Mouse (Mus musculus): ENCODE measurements around the gene Aaed1. TPM values are rescaled to one million over a fixed set of nuclear protein-coding genes. Genes with fewer than 3 reads are reported as not detected.

Aaed1 gene
- polyA plus RNA-seq, 1 experiment, result 4.4 TPM

DNA sequence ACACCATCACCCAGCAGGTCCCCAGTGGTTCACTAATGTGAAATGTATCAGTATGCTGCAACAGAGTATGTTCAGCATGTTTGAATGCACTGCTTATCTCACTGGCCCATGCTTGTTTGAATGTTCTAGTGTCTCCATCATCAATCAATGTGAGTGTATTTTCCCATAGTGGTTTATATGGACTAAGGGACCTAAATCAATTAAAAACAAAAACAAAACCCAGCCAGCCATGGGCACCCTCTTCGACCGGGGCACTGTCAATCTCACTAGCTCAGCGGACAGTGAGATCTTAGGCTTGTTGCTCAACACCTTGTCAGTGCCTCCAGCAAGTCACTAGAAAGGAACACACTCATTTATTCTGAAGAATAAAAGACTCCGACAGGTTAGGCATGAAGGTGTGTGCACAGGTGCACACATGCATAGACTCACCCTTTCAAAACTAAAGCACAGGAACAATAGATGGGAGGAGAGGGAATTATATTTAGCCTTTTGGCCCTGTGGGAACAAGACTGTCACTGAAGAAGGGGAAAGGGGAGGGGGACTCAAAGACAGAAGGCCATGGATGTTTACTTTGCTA, 67.7 kb downstream of the Aaed1 start:
- no peak overlapping the region for H3K27ac ChIP-seq (ENCODE audit: insufficient read depth, low read depth, low read length)
- TF ChIP-seq POLR2A (IDR thresholded peaks at IDR 0.05; ENCODE audit: low read depth, low read length) (no peak), CTCF (IDR thresholded peaks at IDR 0.05; ENCODE audit: extremely low read depth, insufficient read length, insufficient replicate concordance, low read depth, low read length) (no peak)
- 92% methylated on average over 4 of the region's 4 CpGs for WGBS

DNA sequence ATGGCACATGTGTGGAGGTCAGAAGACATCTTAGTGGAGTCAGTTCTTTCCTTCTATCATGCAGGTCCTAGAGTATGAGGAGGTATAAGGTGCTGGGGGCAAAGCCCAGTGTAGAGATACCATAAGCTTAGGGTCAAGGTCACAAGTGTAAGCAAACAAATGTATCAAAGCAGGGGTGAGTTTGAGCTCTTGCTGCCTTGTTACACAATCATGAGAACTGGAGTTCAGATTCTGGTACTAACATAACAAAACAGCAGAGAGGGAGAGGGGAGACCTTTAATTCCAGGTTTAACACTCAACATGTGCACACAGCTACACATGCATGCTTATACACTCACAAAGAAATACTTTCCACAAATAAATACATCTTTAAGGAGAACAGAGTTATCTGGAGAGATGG, 69.8 kb downstream of the Aaed1 start:
- Histone ChIP-seq H3K4me3 (ENCODE audit: low read depth, low read length) (no peak overlapping the region), H3K36me3 (ENCODE audit: control insufficient read depth, insufficient read depth, low read length) (peaks cover 12% of the 10 kb centered on the region), H3K27ac (ENCODE audit: insufficient read depth, low read depth, low read length) (no peak overlapping the region), H3K4me1 (ENCODE audit: control insufficient read depth, insufficient read depth, insufficient read length, low read length) (peaks cover 1% of the 10 kb centered on the region; the same call in 1 of the 2 replicates), H3K27me3 (ENCODE audit: control insufficient read depth, insufficient read depth, low read length) (no peaks in the 10 kb centered on the region)
- no peak for TF ChIP-seq CTCF (IDR thresholded peaks at IDR 0.05; ENCODE audit: extremely low read depth, insufficient read length, insufficient replicate concordance, low read depth, low read length)
- TF ChIP-seq POLR2A (IDR thresholded peaks at IDR 0.05; ENCODE audit: low read depth, low read length), result no peak

More for the DNA sequence above, 67.7 kb downstream of the Aaed1 start:
- no peak overlapping the region for H3K4me3 ChIP-seq (ENCODE audit: low read depth, low read length)
- H3K36me3 ChIP-seq (ENCODE audit: control insufficient read depth, insufficient read depth, low read length), result peaks cover 12% of the 10 kb centered on the region
- H3K27me3 ChIP-seq (ENCODE audit: control insufficient read depth, insufficient read depth, low read length), result no peaks in the 10 kb centered on the region
- peaks cover 3% of the 10 kb centered on the region; the same call in 1 of the 2 replicates for H3K4me1 ChIP-seq (ENCODE audit: control insufficient read depth, insufficient read depth, insufficient read length, low read length)

DNA sequence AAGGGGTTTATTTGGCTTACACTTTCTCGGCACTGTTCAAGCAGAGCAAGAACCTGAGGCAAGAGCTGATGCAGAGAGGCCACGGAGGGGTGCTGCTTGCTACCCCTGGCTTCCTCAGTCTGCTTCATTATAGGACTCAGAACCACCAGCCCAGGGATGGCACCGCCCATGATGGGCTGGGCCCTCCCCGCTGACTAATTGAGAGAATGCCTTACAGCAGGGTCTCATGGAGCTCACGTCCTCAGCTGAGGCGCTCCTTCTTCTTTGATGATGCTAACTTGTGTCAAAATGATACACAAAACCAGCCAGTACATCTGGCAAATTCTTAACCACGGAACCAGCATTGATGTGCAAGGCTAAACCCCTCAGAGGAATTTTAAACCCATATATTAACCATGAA, 71.9 kb downstream of the Aaed1 start:
- WGBS, result 91% methylated on average over 7 of the region's 7 CpGs
- no peak overlapping the region for H3K4me3 ChIP-seq (ENCODE audit: low read depth, low read length)

DNA sequence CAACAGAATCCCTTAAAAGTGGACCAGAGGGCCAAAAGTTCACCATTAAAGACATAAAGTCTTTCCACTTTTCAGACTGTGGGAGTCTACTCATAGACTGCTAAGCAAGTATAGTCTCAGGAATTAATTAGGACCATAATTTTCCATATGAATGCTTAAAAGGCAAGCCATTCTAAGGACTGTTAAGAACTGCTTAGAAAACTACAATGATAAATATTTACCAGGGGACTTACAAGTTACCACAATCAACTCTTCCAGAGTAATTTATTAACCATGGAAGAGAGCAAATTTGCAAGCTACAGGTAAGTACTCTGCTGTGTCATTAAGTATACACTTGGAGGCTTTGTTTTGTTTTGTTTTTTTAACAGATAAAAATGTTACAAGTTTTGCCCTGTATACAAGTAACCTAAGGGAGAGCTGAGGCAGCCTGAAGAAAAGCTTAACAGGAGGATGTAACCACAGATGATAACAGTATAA, 74.8 kb downstream of the Aaed1 start:
- Histone ChIP-seq H3K36me3 (ENCODE audit: control insufficient read depth, insufficient read depth, low read length) (peaks cover 6% of the 10 kb centered on the region), H3K4me1 (ENCODE audit: control insufficient read depth, insufficient read depth, insufficient read length, low read length) (no peaks in the 10 kb centered on the region), H3K27ac (ENCODE audit: insufficient read depth, low read depth, low read length) (no peak overlapping the region), H3K27me3 (ENCODE audit: control insufficient read depth, insufficient read depth, low read length) (no peaks in the 10 kb centered on the region), H3K4me3 (ENCODE audit: low read depth, low read length) (no peak overlapping the region)
- TF ChIP-seq POLR2A (IDR thresholded peaks at IDR 0.05; ENCODE audit: low read depth, low read length) (no peak), CTCF (IDR thresholded peaks at IDR 0.05; ENCODE audit: extremely low read depth, insufficient read length, insufficient replicate concordance, low read depth, low read length) (no peak)

More for the DNA sequence above, 71.9 kb downstream of the Aaed1 start:
- peaks cover 10% of the 10 kb centered on the region for H3K36me3 ChIP-seq (ENCODE audit: control insufficient read depth, insufficient read depth, low read length)
- no peaks in the 10 kb centered on the region for H3K4me1 ChIP-seq (ENCODE audit: control insufficient read depth, insufficient read depth, insufficient read length, low read length)
- no peak overlapping the region for H3K27ac ChIP-seq (ENCODE audit: insufficient read depth, low read depth, low read length)
- no peaks in the 10 kb centered on the region for H3K27me3 ChIP-seq (ENCODE audit: control insufficient read depth, insufficient read depth, low read length)
- TF ChIP-seq CTCF (IDR thresholded peaks at IDR 0.05; ENCODE audit: extremely low read depth, insufficient read length, insufficient replicate concordance, low read depth, low read length) (no peak), POLR2A (IDR thresholded peaks at IDR 0.05; ENCODE audit: low read depth, low read length) (no peak)

DNA sequence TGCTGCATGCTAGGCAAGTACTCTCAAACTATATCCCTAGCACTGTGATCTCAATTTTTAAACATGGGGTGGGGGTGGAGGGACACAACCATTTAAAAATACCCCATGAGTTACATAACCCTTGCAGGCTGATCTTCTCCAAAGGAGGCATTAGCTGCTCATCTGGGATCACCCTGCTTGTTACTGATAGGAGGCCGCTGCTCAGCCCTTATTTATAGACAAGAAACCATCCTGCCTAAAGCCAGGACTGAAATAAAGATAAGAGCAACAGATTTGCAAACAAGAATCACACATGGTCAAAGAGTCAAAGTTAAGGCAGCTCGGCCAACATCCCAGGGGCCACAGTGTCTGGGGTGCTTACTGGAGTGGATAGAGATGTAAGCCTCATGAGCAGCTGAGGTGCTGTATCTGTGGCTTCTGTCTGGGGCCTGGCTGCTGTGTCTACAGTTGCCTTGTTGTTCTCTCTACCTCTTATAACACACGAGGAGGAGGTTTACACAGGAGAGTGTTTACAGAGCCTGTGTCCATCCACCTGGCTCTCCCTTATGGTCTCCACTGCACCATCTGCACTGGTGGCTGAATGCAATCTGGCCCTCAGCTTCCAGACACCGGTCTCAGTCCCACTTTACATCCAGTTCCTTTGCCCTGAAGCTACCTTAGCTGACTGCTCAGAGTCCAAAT, 75.4 kb downstream of the Aaed1 start:
- 52% methylated on average over 4 of the region's 4 CpGs for WGBS
- H3K4me3 ChIP-seq (ENCODE audit: low read depth, low read length), result no peak overlapping the region
- H3K27me3 ChIP-seq (ENCODE audit: control insufficient read depth, insufficient read depth, low read length), result no peaks in the 10 kb centered on the region
- TF ChIP-seq CTCF (IDR thresholded peaks at IDR 0.05; ENCODE audit: extremely low read depth, insufficient read length, insufficient replicate concordance, low read depth, low read length), result no peak
- no peak for TF ChIP-seq POLR2A (IDR thresholded peaks at IDR 0.05; ENCODE audit: low read depth, low read length)
- no peaks in the 10 kb centered on the region for H3K4me1 ChIP-seq (ENCODE audit: control insufficient read depth, insufficient read depth, insufficient read length, low read length)
- peaks cover 3% of the 10 kb centered on the region; the same call in 1 of the 2 replicates for H3K36me3 ChIP-seq (ENCODE audit: control insufficient read depth, insufficient read depth, low read length)
- no peak overlapping the region for H3K27ac ChIP-seq (ENCODE audit: insufficient read depth, low read depth, low read length)

DNA sequence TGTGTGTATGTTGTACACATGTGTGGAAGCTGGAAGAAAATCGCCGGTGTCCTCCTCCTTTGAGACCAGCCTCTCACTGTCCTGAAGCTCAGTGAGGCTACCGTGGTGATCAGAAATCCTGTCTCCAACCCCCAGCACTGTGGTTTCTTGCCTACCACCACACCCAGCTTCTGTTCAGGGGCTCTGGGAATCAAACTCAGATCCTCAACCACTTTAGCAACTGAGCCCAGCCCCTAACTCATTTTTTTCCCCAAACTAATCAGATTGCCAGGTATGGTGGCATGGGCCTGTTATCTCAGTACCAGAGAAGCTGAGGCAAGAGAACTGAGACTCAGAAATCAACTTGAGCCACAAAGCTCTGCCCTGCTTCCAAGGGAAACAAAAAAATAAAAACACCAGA, 76.7 kb downstream of the Aaed1 start:
- peaks cover 2% of the 10 kb centered on the region; the same call in 1 of the 2 replicates for H3K36me3 ChIP-seq (ENCODE audit: control insufficient read depth, insufficient read depth, low read length)
- no peak for TF ChIP-seq POLR2A (IDR thresholded peaks at IDR 0.05; ENCODE audit: low read depth, low read length)
- no peak overlapping the region for H3K27ac ChIP-seq (ENCODE audit: insufficient read depth, low read depth, low read length)
- no peaks in the 10 kb centered on the region for H3K4me1 ChIP-seq (ENCODE audit: control insufficient read depth, insufficient read depth, insufficient read length, low read length)
- no peaks in the 10 kb centered on the region for H3K27me3 ChIP-seq (ENCODE audit: control insufficient read depth, insufficient read depth, low read length)
- H3K4me3 ChIP-seq (ENCODE audit: low read depth, low read length), result no peak overlapping the region
- 89% methylated on average over 3 of the region's 3 CpGs for WGBS

DNA sequence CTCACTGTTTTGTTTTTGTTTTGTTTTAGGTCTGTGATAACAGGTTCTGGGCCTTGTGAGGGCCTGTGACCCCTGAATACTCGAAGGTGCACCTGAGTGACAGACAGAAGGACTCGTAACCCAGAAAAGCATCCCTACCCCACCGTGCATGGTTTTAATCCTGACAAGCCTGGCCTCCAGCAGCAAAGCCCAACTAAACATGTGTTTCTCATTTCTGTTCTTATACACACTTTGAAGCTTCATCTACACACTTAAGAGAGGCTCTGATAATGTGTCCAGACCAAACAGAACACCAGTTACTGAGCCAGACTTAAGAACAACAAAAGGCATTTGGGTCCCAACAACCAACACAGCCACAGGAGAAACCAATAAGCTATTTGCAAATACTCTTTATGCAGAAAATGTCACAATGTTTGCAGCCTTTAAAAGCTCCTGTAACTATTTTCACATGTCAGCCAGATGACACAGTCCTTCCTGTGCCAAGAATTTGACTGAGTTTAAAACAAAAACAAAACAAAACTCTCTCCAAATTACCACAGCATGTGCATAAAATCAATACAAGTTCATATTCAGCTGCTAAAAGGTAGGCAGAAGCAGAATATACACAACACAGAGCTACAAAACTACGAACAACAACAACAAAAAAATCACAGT, 77.3 kb downstream of the Aaed1 start:
- TF ChIP-seq POLR2A (IDR thresholded peaks at IDR 0.05; ENCODE audit: low read depth, low read length) (no peak), CTCF (IDR thresholded peaks at IDR 0.05; ENCODE audit: extremely low read depth, insufficient read length, insufficient replicate concordance, low read depth, low read length) (no peak)
- WGBS, result 74% methylated on average over 4 of the region's 4 CpGs

More for the DNA sequence above, 77.3 kb downstream of the Aaed1 start:
- no peaks in the 10 kb centered on the region for H3K27me3 ChIP-seq (ENCODE audit: control insufficient read depth, insufficient read depth, low read length)
- no peaks in the 10 kb centered on the region for H3K4me1 ChIP-seq (ENCODE audit: control insufficient read depth, insufficient read depth, insufficient read length, low read length)
- no peak overlapping the region for H3K4me3 ChIP-seq (ENCODE audit: low read depth, low read length)
- H3K36me3 ChIP-seq (ENCODE audit: control insufficient read depth, insufficient read depth, low read length), result peaks cover 2% of the 10 kb centered on the region; the same call in 1 of the 2 replicates
- H3K27ac ChIP-seq (ENCODE audit: insufficient read depth, low read depth, low read length), result no peak overlapping the region

All from small intestine, adult 2 months (tissue).